Mouse (Mus musculus) neural tube, embryonic 15.5 days (tissue): ENCODE measurements around the gene Dnajb4. TPM values are rescaled to one million over a fixed set of nuclear protein-coding genes. Genes with fewer than 3 reads are reported as not detected.
"Not testable (repeated sequence)": the region's sequence is repeated elsewhere in the genome, so short reads cannot be mapped to it uniquely, and the experiment has no call there.

Experiments used
- ATAC-seq: fragments of 200-750 bp; cut with Nextera tagmentation; 2 replicates; pipeline ENCODE4 v1.8.0; 2017; ENCODE audit warnings: mild to moderate bottlenecking, moderate TSS enrichment, moderate library complexity; ENCODE audit not compliant: low FRiP score
- H3K27ac ChIP-seq: fragments of 300-500 bp; sonication (generic); replicated peaks from 2 replicates; pipeline ENCODE4 v1.5.1; 2015; ENCODE audit warnings: mild to moderate bottlenecking, inconsistent platforms
- H3K27me3 ChIP-seq: fragments of 300-500 bp; sonication (generic); replicated peaks from 2 replicates; pipeline ENCODE4 v1.6.1; 2015; ENCODE audit warnings: inconsistent platforms
- H3K36me3 ChIP-seq: fragments of 300-500 bp; sonication (generic); 2 replicates; pipeline ENCODE4 v1.6.1; 2015; ENCODE audit warnings: inconsistent platforms
- H3K4me1 ChIP-seq: fragments of 300-500 bp; sonication (generic); 2 replicates; pipeline ENCODE4 v1.6.1; 2015; ENCODE audit warnings: inconsistent platforms
- H3K4me2 ChIP-seq: fragments of 300-500 bp; sonication (generic); 2 replicates; pipeline ENCODE4 v1.6.1; 2015; ENCODE audit warnings: inconsistent platforms, mild to moderate bottlenecking, moderate library complexity
- H3K4me3 ChIP-seq: fragments of 300-500 bp; sonication (generic); replicated peaks from 2 replicates; pipeline ENCODE4 v1.5.1; 2015; ENCODE audit warnings: mild to moderate bottlenecking, inconsistent platforms
- H3K9ac ChIP-seq: fragments of 300-500 bp; sonication (generic); replicated peaks from 2 replicates; pipeline ENCODE4 v1.6.1; 2015; ENCODE audit warnings: mild to moderate bottlenecking, inconsistent platforms
- H3K9me3 ChIP-seq: fragments of 300-500 bp; sonication (generic); replicated peaks from 2 replicates; pipeline ENCODE4 v1.6.1; 2016; ENCODE audit warnings: inconsistent platforms
- WGBS: fragments of 180-500 bp; shearing (Covaris S2); methylation state at CpG from one replicate; pipeline ENCODE4 v1.1.7; 2015; ENCODE audit warnings: mixed read lengths; 5-methylcytosine and 5-hydroxymethylcytosine counted together
- polyA plus RNA-seq: library from polyadenylated mRNA; unstranded; fragments of >200 nt; fragmentation: Nextera tagmentation; extraction: Ambion mirVana; gene quantifications from 2 replicates; pipeline ENCODE4 v1.2.1, GENCODE M21; 2015

The Dnajb4 gene
- polyA plus RNA-seq, 1 experiment from 2014 or later: 45.6 TPM

DNA sequence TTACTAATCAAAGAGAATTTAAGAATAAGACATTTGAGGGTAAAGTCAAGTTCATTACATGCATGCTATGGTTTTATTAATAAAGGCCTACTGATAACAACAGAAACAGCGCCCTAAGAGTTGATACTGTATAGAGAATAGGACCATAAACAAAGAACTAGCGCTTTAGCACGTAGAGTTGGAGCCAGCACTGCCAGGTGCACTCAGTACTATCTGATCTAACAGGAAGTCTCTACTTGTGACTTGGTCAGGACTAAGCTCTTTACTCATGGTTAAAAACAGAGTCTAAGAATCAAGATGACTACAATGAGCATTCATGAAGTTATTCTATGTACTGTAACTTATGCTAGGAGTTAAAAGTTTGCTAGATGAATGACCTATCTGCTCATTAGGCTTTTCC is 5.5 kb downstream of the Dnajb4 start:
- Histone ChIP-seq H3K9ac (no peak overlapping the region), H3K4me1 (peaks cover 7% of the 10 kb centered on the region; the same call in 1 of the 2 replicates), H3K9me3 (no peaks in the 10 kb centered on the region), H3K36me3 (no peaks in the 10 kb centered on the region), H3K27me3 (no peaks in the 10 kb centered on the region), H3K27ac (no peak overlapping the region), H3K4me2 (no peak overlapping the region), H3K4me3 (no peak overlapping the region)
- 88% methylated on average over 3 of the region's 3 CpGs for WGBS
- no peak for ATAC-seq

DNA sequence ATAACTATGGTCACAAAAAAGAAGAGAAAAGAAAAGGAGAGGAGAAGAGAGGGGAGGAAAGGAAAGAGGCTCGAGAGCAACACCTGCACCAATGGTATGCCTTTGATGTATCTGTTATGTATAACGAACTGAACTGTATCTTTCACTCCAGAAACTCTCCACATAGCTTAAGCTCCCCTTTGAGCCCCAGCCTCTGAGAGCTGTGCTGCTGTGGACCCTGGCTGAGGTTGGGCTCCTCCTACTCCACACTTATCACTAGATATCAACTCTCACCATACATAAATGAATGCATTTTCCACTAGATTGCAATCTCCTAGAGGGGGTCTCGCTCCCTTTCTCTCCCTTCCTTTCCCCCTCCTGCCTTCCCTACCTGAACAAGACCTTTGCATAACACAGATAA is 6.1 kb downstream of the Dnajb4 start:
- WGBS: 74% methylated on average over 3 of the region's 3 CpGs
- no peaks in the 10 kb centered on the region for H3K9me3 ChIP-seq
- no peaks in the 10 kb centered on the region for H3K27me3 ChIP-seq
- no peaks in the 10 kb centered on the region for H3K36me3 ChIP-seq
- ATAC-seq: no peak
- no peak overlapping the region for H3K4me3 ChIP-seq
- no peak overlapping the region for H3K9ac ChIP-seq
- H3K4me2 ChIP-seq: no peak overlapping the region
- H3K27ac ChIP-seq: no peak overlapping the region
- peaks cover 7% of the 10 kb centered on the region; the same call in 1 of the 2 replicates for H3K4me1 ChIP-seq

DNA sequence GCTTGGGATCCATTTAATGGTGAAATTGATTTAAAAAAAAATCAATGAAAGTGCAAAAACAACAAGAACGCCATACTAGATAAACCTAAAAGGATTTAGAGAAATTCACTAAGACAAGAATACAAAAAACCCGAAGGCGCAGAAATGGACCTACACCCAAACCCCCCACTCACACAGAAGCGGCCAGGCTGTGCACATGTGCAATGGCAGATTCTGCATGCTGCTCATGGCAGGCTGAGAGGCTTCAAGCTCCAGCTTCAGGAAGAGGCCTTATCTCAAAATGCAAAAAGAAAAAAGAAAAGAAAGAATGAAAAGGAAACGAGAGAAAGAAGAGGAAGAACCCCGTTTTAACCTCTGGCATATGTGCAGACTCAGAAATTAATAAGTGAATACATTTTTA is 6.7 kb downstream of the Dnajb4 start:
- Histone ChIP-seq H3K27ac (no peak overlapping the region), H3K4me1 (peaks cover 4% of the 10 kb centered on the region; the same call in 1 of the 2 replicates), H3K9me3 (no peaks in the 10 kb centered on the region), H3K4me2 (no peak overlapping the region), H3K27me3 (no peaks in the 10 kb centered on the region), H3K9ac (no peak overlapping the region), H3K36me3 (no peaks in the 10 kb centered on the region), H3K4me3 (no peak overlapping the region)
- no peak for ATAC-seq
- 91% methylated on average over 6 of the region's 6 CpGs for WGBS

DNA sequence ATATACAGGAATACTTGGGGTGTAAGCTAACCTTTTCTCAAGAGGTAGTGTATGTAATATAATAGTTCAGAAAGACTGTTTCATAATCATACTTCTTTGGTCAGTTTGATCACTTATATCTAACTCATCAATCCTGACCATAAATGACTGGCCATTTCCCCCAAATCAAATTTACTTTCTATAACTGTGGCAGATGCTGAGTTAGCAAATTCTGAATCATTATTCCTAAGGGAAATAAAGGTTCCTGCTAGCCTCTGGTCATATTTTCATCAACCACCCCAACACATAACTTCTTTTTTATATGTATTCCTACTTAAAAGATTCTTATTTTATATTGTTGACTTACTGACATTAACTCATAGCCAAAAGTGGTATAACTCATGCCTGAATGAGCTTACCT is 7.2 kb downstream of the Dnajb4 start:
- H3K27me3 ChIP-seq: no peaks in the 10 kb centered on the region
- H3K4me3 ChIP-seq: no peak overlapping the region
- no peak overlapping the region for H3K4me2 ChIP-seq
- no peaks in the 10 kb centered on the region for H3K36me3 ChIP-seq
- no peak overlapping the region for H3K27ac ChIP-seq
- no peak for ATAC-seq
- no peaks in the 10 kb centered on the region for H3K9me3 ChIP-seq
- H3K4me1 ChIP-seq: 0 out of 2 replicates have a peak, but pooled peaks cover 2% of the 10 kb centered on the region
- no peak overlapping the region for H3K9ac ChIP-seq

DNA sequence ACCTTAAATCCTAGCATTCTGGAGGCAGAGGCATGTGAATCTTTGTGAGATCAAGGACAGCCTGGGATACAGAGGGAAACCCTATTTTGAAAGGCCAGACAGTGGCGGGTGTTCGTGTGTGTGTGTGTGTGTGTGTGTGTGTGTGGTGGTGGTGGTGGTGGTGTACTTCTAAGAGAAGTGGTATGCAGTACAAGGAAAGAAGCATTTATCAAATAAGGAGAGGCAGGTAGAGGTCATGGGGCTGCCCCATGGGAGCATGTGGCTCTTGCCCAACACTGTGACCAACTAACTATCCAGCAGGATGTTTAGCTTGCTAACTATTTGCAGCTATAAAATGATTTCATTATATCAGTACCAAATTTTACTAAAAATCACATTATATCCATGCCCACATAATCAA is 8.5 kb downstream of the Dnajb4 start:
- no peak overlapping the region for H3K9ac ChIP-seq
- H3K36me3 ChIP-seq: no peaks in the 10 kb centered on the region
- no peaks in the 10 kb centered on the region for H3K9me3 ChIP-seq
- no peak overlapping the region for H3K27ac ChIP-seq
- H3K4me3 ChIP-seq: no peak overlapping the region
- ATAC-seq: no peak
- H3K4me2 ChIP-seq: no peak overlapping the region
- 95% methylated on average over 2 of the region's 2 CpGs for WGBS
- H3K4me1 ChIP-seq: no peaks in the 10 kb centered on the region
- H3K27me3 ChIP-seq: no peaks in the 10 kb centered on the region

DNA sequence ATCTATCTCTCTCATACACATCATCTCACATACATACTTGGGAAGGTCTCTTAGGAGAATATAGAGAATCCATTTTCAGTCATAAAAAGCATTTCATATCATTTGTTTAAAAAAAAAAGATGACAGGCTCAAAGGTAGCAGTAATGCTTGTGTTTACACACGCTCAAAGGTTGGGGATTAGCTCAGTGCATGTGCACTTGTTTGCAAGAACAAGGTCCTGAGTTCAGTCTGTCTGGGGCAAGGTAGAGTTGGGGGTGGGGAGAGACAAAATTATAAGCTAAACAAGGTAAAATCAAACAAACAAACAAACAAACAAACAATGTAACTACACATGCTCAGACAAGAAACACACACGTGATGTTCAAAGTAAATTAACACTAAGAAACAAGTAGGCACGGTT is 8.9 kb downstream of the Dnajb4 start:
- 92% methylated on average over 3 of the region's 3 CpGs for WGBS

DNA sequence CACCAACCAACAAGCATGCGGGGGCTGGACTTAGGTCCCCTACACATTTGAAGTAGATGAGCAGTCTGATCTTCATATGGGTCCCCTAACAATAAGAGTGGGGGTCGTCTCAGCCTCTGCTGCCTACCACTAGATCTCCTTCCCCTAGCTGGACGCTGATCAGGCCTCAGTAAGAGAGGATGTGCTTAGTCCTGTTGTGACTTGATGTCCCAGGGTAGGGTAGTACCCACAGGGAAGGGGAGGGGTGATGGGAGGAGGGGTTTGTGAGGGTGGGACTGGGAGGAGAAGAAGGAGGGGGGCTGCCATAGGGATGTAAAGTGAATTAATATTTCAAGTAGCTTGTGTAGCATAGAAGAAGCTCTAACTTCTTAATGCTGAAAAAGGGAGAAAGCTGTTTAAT is 11.0 kb downstream of the Dnajb4 start:
- Histone ChIP-seq H3K4me1 (no peaks in the 10 kb centered on the region), H3K27ac (no peak overlapping the region), H3K36me3 (no peaks in the 10 kb centered on the region), H3K4me3 (no peak overlapping the region), H3K27me3 (no peaks in the 10 kb centered on the region), H3K4me2 (no peak overlapping the region), H3K9me3 (no peaks in the 10 kb centered on the region), H3K9ac (no peak overlapping the region)
- 57% methylated on average over 3 of the region's 3 CpGs for WGBS
- ATAC-seq: no peak

More for the DNA sequence above, 8.9 kb downstream of the Dnajb4 start:
- Histone ChIP-seq H3K27ac (no peak overlapping the region), H3K4me2 (no peak overlapping the region), H3K9me3 (no peaks in the 10 kb centered on the region), H3K27me3 (no peaks in the 10 kb centered on the region), H3K4me3 (no peak overlapping the region), H3K36me3 (no peaks in the 10 kb centered on the region), H3K4me1 (no peaks in the 10 kb centered on the region), H3K9ac (no peak overlapping the region)
- ATAC-seq: no peak

DNA sequence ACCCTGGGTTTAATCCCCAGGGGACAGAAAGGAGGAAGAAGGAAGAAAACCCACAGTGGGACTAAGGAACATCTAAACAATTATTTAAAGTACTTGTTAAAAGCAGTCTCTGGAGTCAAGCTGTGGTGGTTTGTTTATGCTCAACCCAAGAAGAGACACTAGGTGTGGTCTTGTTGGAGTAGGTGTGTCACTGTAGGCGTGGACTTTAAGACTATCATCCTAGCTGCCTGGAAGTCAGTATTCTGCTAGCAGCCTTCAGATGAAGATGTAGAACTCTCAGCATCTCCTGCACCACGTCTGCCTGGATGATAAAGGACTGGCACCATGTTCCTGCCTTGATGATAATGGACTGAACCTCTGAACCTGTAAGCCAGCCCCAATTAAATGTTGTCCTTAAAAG is 12.9 kb downstream of the Dnajb4 start:
- H3K27me3 ChIP-seq, H3K4me3 ChIP-seq, H3K27ac ChIP-seq, ATAC-seq, H3K9ac ChIP-seq, H3K4me1 ChIP-seq, H3K9me3 ChIP-seq, H3K36me3 ChIP-seq, H3K4me2 ChIP-seq: not testable (repeated sequence)
- 44% methylated on average over 2 of the region's 2 CpGs for WGBS

DNA sequence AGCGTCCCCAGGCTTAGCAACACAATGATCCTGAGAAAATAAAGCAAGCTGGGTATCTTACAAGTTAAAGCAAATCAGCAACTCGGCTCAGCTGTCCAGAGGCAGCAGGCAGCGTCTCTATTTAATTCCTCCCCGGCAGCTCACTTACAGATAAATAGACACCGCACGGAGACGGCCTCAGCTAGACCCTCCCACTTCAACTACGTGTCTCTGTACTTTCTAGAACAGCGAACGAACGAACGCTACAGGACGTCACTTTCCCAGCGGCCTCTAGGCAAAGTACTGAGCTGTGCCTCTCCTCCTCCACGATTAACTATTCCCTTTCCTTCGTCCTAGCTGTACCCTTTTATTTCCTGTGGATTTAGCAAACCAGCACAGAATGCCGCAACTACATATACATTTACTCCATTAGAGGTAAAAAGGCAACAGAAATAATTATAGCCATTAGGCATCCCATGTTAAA is 16.4 kb downstream of the Dnajb4 start:
- H3K4me3 ChIP-seq: peak overlapping the region; percentile 53
- peaks cover 17% of the 10 kb centered on the region for H3K4me1 ChIP-seq
- H3K9me3 ChIP-seq: no peaks in the 10 kb centered on the region
- H3K27ac ChIP-seq: peak overlapping the region; percentile 85
- ATAC-seq: peak; percentile 99
- H3K27me3 ChIP-seq: no peaks in the 10 kb centered on the region
- WGBS: under 1% methylated on average over 17 of the region's 17 CpGs
- no peaks in the 10 kb centered on the region for H3K36me3 ChIP-seq
- peak overlapping the region; percentile 59 for H3K9ac ChIP-seq
- H3K4me2 ChIP-seq: peak overlapping the region; percentile 57

DNA sequence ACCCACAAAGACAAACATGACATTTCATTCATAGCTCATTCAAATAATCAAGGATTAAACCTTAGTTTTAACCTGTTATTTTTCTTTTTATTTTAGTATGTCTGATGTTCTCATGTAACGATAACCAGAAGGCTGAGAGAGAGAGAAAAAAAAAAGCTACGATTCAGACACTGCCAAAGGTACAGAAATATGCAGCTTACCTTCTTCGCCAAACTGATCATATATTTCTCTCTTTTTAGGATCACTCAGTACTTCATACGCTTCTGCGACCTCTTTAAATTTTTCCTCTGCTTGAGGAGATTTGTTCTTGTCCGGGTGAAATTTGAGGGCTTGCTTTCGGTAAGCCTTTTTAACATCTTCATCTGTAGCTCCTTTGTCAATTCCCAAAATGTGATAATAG is 16.9 kb downstream of the Dnajb4 start:
- no peaks in the 10 kb centered on the region for H3K36me3 ChIP-seq
- no peaks in the 10 kb centered on the region for H3K9me3 ChIP-seq
- peak overlapping the region; percentile 59 for H3K9ac ChIP-seq
- no peaks in the 10 kb centered on the region for H3K27me3 ChIP-seq
- WGBS: 9% methylated on average over 7 of the region's 7 CpGs
- ATAC-seq: no peak
- peak overlapping the region; percentile 53 for H3K4me3 ChIP-seq
- peaks cover 17% of the 10 kb centered on the region for H3K4me1 ChIP-seq
- H3K4me2 ChIP-seq: peak overlapping the region; percentile 57
- peak overlapping the region; percentile 85 for H3K27ac ChIP-seq

DNA sequence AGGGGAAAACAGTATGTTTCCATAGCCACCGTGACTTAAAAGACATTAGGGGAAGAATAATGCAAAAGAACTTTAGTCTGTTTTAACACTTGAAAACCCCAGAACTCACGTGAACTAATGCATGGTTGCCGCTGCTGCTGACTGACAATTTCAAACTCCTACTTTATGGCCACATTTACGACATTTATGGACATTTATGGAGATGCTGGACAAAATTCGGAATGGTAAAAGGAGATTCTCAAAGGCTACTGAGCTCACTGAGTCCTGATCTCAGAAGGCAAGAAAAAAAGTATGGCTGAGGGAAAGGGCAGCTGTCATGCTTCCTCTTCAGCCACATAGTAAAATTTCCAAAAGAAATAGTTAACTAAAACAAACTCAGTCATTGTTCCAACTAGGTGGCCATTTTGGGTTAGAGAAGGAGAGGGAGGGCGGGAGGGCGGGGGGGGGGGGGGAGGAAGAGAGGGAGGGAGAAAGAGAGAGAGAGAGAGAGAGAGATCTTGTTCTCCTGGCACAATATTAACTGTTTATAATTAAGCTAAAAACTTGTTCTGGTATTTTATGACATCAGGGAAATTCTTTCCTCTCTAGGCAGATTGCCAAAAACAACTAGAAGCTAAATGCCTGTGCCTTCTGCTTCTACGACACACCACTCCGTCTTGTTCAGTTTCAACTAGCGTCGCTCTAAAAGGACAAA is 17.7 kb downstream of the Dnajb4 start:
- Histone ChIP-seq H3K4me2 (peak overlapping the region; percentile 59), H3K9me3 (no peaks in the 10 kb centered on the region), H3K36me3 (no peaks in the 10 kb centered on the region), H3K4me3 (peak overlapping the region; percentile 44), H3K27me3 (no peaks in the 10 kb centered on the region), H3K9ac (peak overlapping the region; percentile 44), H3K27ac (peak overlapping the region; percentile 35; the same call in 1 of the 2 replicates), H3K4me1 (peaks cover 17% of the 10 kb centered on the region)
- ATAC-seq: no peak
- 15% methylated on average over 10 of the region's 11 CpGs for WGBS

DNA sequence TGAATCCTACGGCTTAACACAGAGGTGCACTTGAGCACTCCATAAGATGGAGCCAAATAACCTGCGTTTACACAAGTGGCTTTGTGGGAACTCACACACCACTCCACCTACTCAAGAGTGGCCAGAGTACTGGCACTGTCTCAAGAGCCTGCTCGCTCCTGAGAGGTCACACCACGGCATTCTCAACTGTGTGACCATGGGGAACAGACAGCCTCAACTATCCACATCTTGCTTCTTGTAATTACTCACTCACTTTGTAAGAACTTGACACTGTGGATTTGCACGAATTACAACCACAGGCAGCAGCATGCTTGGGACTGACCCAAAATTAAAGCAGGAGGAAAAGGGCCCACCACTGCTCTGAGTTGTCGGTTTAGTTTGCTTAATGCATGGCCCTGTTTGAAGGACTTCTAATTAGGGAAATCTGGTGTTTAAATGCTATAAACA is 18.3 kb downstream of the Dnajb4 start:
- H3K27me3 ChIP-seq: no peaks in the 10 kb centered on the region
- peaks cover 17% of the 10 kb centered on the region for H3K4me1 ChIP-seq
- peak; percentile 27; the same call in 1 of the 2 replicates for ATAC-seq
- no peaks in the 10 kb centered on the region for H3K9me3 ChIP-seq
- peak overlapping the region; percentile 59 for H3K4me2 ChIP-seq
- H3K9ac ChIP-seq: peak overlapping the region; percentile 34
- H3K36me3 ChIP-seq: no peaks in the 10 kb centered on the region
- WGBS: 20% methylated on average over 6 of the region's 6 CpGs
- peak overlapping the region; percentile 35; the same call in 1 of the 2 replicates for H3K27ac ChIP-seq
- peak overlapping the region; percentile 44 for H3K4me3 ChIP-seq
